Mouse (Mus musculus) CH12.LX (cell line): Measurements from ENCODE around the gene Htr1d. TPM values are rescaled to one million over a fixed set of nuclear protein-coding genes. Genes with fewer than 3 reads are reported as not detected.

ENCODE experiments used
- DNase-seq: peaks from one replicate; pipeline ENCODE4 v3.0.0-alpha.2; 2013; ENCODE audit errors: extremely low read depth
- H3K27ac ChIP-seq: 2 replicates; pipeline ENCODE4 v1.5.1; 2012; ENCODE audit warnings: low read depth, mild to moderate bottlenecking, control low read depth, moderate library complexity; ENCODE audit not compliant: insufficient read depth
- H3K27me3 ChIP-seq: replicated peaks from 2 replicates; pipeline ENCODE3; 2012; ENCODE audit warnings: inconsistent platforms
- H3K36me3 ChIP-seq, 2 experiments: replicated peaks in 1 of 2; 2 replicates each; pipeline versions ENCODE3 to v1.6.1; 2012; ENCODE audit warnings: inconsistent platforms in 1 of 2, low read length in 1 of 2, mild to moderate bottlenecking in 1 of 2, mixed read lengths in 1 of 2, moderate library complexity in 1 of 2; ENCODE audit not compliant: control insufficient read depth in 1 of 2, insufficient read depth in 1 of 2
- H3K4me1 ChIP-seq, 2 experiments: 2 replicates each; pipeline ENCODE4 v1.6.1; 2012; ENCODE audit warnings: inconsistent platforms in 1 of 2, moderate library complexity in 1 of 2; ENCODE audit not compliant: insufficient read depth in 2 of 2, control insufficient read depth in 1 of 2
- H3K4me2 ChIP-seq: 2 replicates; pipeline ENCODE4 v1.6.1; 2012; ENCODE audit warnings: low read depth, mild to moderate bottlenecking, control low read depth; ENCODE audit not compliant: poor library complexity, insufficient read depth, severe bottlenecking
- H3K4me3 ChIP-seq, 3 experiments: fragments of 150-350 bp in 1 of 3; sonication (generic) in 1 of 3; replicated peaks in 1 of 3; 2 replicates each; pipeline versions ENCODE3 to v1.5.1; 2011 to 2012; ENCODE audit warnings: low read depth in 2 of 3, low read length in 2 of 3, mild to moderate bottlenecking in 2 of 3, moderate library complexity in 2 of 3, control low read depth in 1 of 3, improper control_type of control experiment in 1 of 3, inconsistent platforms in 1 of 3, mixed read lengths in 1 of 3; ENCODE audit not compliant: poor library complexity in 1 of 3
- H3K79me2 ChIP-seq: replicated peaks from 2 replicates; pipeline ENCODE4 v1.6.1; 2012; ENCODE audit warnings: mild to moderate bottlenecking, moderate library complexity; ENCODE audit not compliant: control insufficient read depth, poor library complexity, insufficient read depth, severe bottlenecking; ENCODE audit errors: extremely low read depth
- H3K9ac ChIP-seq: 2 replicates; pipeline ENCODE4 v1.6.1; 2012; ENCODE audit warnings: low read depth, mild to moderate bottlenecking, control low read depth, moderate library complexity; ENCODE audit not compliant: insufficient read depth
- H3K9me3 ChIP-seq: replicated peaks from 2 replicates; pipeline ENCODE3; 2012; ENCODE audit warnings: low read length, inconsistent platforms, mixed read lengths
- BHLHE40 ChIP-seq: IDR thresholded peaks from 2 replicates; pipeline ENCODE4 v1.6.1; 2011; ENCODE audit warnings: mild to moderate bottlenecking, low read depth, low read length, improper control_type of control experiment
- CHD1 ChIP-seq: IDR thresholded peaks from 2 replicates; pipeline ENCODE4 v1.6.1; 2012; ENCODE audit warnings: low read depth, low read length, improper control_type of control experiment, inconsistent platforms
- CTCF ChIP-seq, 2 experiments: IDR thresholded peaks in 1 of 2; conservative IDR thresholded peaks in 1 of 2; 2 replicates each; pipeline ENCODE4 v1.5.1; 2011 to 2012; ENCODE audit warnings: low read depth in 2 of 2, low read length in 2 of 2, improper control_type of control experiment in 1 of 2, inconsistent platforms in 1 of 2, mild to moderate bottlenecking in 1 of 2, moderate library complexity in 1 of 2
- E2F4 ChIP-seq: IDR thresholded peaks from 2 replicates; pipeline ENCODE4 v1.6.1; 2011; ENCODE audit warnings: low read depth, low read length, improper control_type of control experiment; ENCODE audit not compliant: insufficient replicate concordance
- ETS1 ChIP-seq: conservative IDR thresholded peaks from 2 replicates; pipeline ENCODE4 v1.6.1; 2012; ENCODE audit warnings: low read depth, mild to moderate bottlenecking, inconsistent platforms, low read length, improper control_type of control experiment, moderate library complexity
- HCFC1 ChIP-seq: IDR thresholded peaks from 2 replicates; pipeline ENCODE4 v1.6.1; 2012; ENCODE audit warnings: low read depth, mild to moderate bottlenecking, inconsistent platforms, low read length, improper control_type of control experiment
- IRF4 ChIP-seq: IDR thresholded peaks from 2 replicates; pipeline ENCODE4 v1.6.1; 2014; ENCODE audit warnings: low read depth, mild to moderate bottlenecking, inconsistent platforms, low read length, improper control_type of control experiment
- JUND ChIP-seq: conservative IDR thresholded peaks from 2 replicates; pipeline ENCODE4 v1.6.1; 2011; ENCODE audit warnings: low read depth, low read length, improper control_type of control experiment
- KAT2A ChIP-seq: IDR thresholded peaks from 2 replicates; pipeline ENCODE4 v1.6.1; 2012; ENCODE audit warnings: low read length, improper control_type of control experiment, inconsistent platforms; ENCODE audit not compliant: insufficient replicate concordance
- MAFK ChIP-seq: IDR thresholded peaks from 2 replicates; pipeline ENCODE4 v1.6.1; 2011; ENCODE audit warnings: low read length, improper control_type of control experiment; ENCODE audit not compliant: insufficient replicate concordance
- MAX ChIP-seq: IDR thresholded peaks from 2 replicates; pipeline ENCODE4 v1.6.1; 2011; ENCODE audit warnings: low read length, improper control_type of control experiment
- MEF2A ChIP-seq: IDR thresholded peaks from 2 replicates; pipeline ENCODE4 v1.6.1; 2014; ENCODE audit warnings: low read depth, mild to moderate bottlenecking, inconsistent platforms, low read length, improper control_type of control experiment, borderline replicate concordance
- MXI1 ChIP-seq: IDR thresholded peaks from 2 replicates; pipeline ENCODE4 v1.6.1; 2011; ENCODE audit warnings: mild to moderate bottlenecking, low read depth, low read length, improper control_type of control experiment
- NELFE ChIP-seq: IDR thresholded peaks from 2 replicates; pipeline ENCODE4 v1.6.1; 2011; ENCODE audit warnings: low read depth, low read length, improper control_type of control experiment
- POLR2A ChIP-seq: IDR thresholded peaks from 2 replicates; pipeline ENCODE4 v1.6.1; 2011; ENCODE audit warnings: low read depth, mild to moderate bottlenecking, improper control_type of control experiment, low read length
- RAD21 ChIP-seq: IDR thresholded peaks from 2 replicates; pipeline ENCODE4 v1.6.1; 2011; ENCODE audit warnings: low read depth, mild to moderate bottlenecking, low read length, improper control_type of control experiment, moderate library complexity
- SIN3A ChIP-seq: IDR thresholded peaks from 2 replicates; pipeline ENCODE4 v1.6.1; 2012; ENCODE audit warnings: low read length, improper control_type of control experiment, inconsistent platforms
- SMC3 ChIP-seq: IDR thresholded peaks from 2 replicates; pipeline ENCODE4 v1.6.1; 2011; ENCODE audit warnings: low read depth, low read length, improper control_type of control experiment
- TCF12 ChIP-seq: IDR thresholded peaks from 2 replicates; pipeline ENCODE4 v1.6.1; 2014; ENCODE audit warnings: low read depth, mild to moderate bottlenecking, inconsistent platforms, low read length, improper control_type of control experiment
- ZC3H11A ChIP-seq: IDR thresholded peaks from 2 replicates; pipeline ENCODE4 v1.6.1; 2012; ENCODE audit warnings: low read depth, mild to moderate bottlenecking, inconsistent platforms, low read length, improper control_type of control experiment
- ZMIZ1 ChIP-seq: IDR thresholded peaks from 2 replicates; pipeline ENCODE4 v1.6.1; 2012; ENCODE audit warnings: low read depth, mild to moderate bottlenecking, inconsistent platforms, low read length, improper control_type of control experiment
- ZNF384 ChIP-seq: IDR thresholded peaks from 2 replicates; pipeline ENCODE4 v1.6.1; 2012; ENCODE audit warnings: low read depth, low read length, improper control_type of control experiment, inconsistent platforms
- dilution Hi-C: fragments of 300-500 bp; cut with MboI; formaldehyde crosslinking; loops from 2 replicates; pipeline ENCODE4 v1.14.3; 2020; ENCODE audit warnings: low sequenced_read_pairs; ENCODE audit not compliant: extremely low pct_unique_long_range_greater_than_20kb, extremely low pct_ligation_motif_present
- in situ Hi-C: fragments of 300-500 bp; cut with MboI; formaldehyde crosslinking; loops from 3 replicates; pipeline ENCODE4 v1.14.3; 2019; ENCODE audit warnings: low sequenced_read_pairs, low pct_ligation_motif_present, low pct_unique_long_range_greater_than_20kb, mixed read lengths
- polyA plus RNA-seq: library from polyadenylated mRNA; unstranded; fragments of >175 nt; gene quantifications from 2 replicates; pipeline ENCODE4 v1.2.1, GENCODE M21; 2012; ENCODE audit warnings: low read depth; ENCODE audit not compliant: insufficient read length
- total RNA-seq, 2 experiments: library from RNA; depleted of rRNA; stranded (reverse); fragments of 300-350 nt in 1 of 2; fragments of >200 nt in 1 of 2; gene quantifications; 2 replicates each; pipeline ENCODE4 v1.2.3; 2012 to 2014

Htr1d gene
- total and polyA plus RNA-seq, 3 experiments: not detected

- H3K4me3 ChIP-seq: no peak overlapping the region
- in situ Hi-C loops: no loop called here
- no peak overlapping the region for H3K9ac ChIP-seq
Measured at GRCm38 (mm10) chr4:136424120-136424999, 1.0 kb downstream of the Htr1d start.

GRCm38 (mm10) chr4:136425000-136425288, 1.6 kb downstream of the Htr1d start:
- H3K4me3 ChIP-seq: no peak overlapping the region

More at GRCm38 (mm10) chr4:136424120-136424999, 1.0 kb downstream of the Htr1d start:
- H3K4me1 ChIP-seq: no peaks in the 10 kb centered on the region
- peaks cover 70% of the 10 kb centered on the region for H3K27me3 ChIP-seq
- no peak for DNase-seq
- H3K9me3 ChIP-seq: no peaks in the 10 kb centered on the region
- dilution Hi-C loops: no loop called here
- H3K27ac ChIP-seq: no peak overlapping the region
- H3K4me2 ChIP-seq: no peak overlapping the region
- H3K36me3 ChIP-seq: no peaks in the 10 kb centered on the region
- no peaks in the 10 kb centered on the region for H3K79me2 ChIP-seq
- TF ChIP-seq HCFC1 (no peak), ZNF384 (no peak), SMC3 (no peak), POLR2A (no peak), JUND (no peak), CHD1 (no peak), KAT2A (no peak), ZMIZ1 (no peak), MAFK (no peak), SIN3A (no peak), MEF2A (no peak), ETS1 (no peak), RAD21 (no peak), NELFE (no peak), TCF12 (no peak), MXI1 (no peak), BHLHE40 (no peak), E2F4 (no peak)

More at GRCm38 (mm10) chr4:136425000-136425288, 1.6 kb downstream of the Htr1d start:
- Histone ChIP-seq H3K27ac (no peak overlapping the region), H3K36me3 (no peaks in the 10 kb centered on the region), H3K9ac (no peak overlapping the region), H3K4me1 (no peaks in the 10 kb centered on the region), H3K4me2 (no peak overlapping the region), H3K27me3 (peaks cover 70% of the 10 kb centered on the region), H3K79me2 (no peaks in the 10 kb centered on the region), H3K9me3 (no peaks in the 10 kb centered on the region)
- in situ Hi-C loops: loop anchor here (5.0 kb wide), 1 partner anchor 43 kb away; no protein-coding TSS in a partner anchor
- dilution Hi-C loops: no loop called here
- TF ChIP-seq CTCF (conservative IDR thresholded peaks at IDR 0.05 in 1 of 2, IDR thresholded peaks at IDR 0.05 in 1 of 2; ENCODE audit: low read depth in 2 of 2, low read length in 2 of 2) (peak in 1 of 2 experiments; percentile 39; a peak in 2 of 4 replicates), MAX (no peak), ZC3H11A (no peak), IRF4 (no peak), SMC3 (no peak), ETS1 (no peak), ZMIZ1 (no peak)
- no peak for DNase-seq
